Mouse (Mus musculus): ENCODE results near the gene Tubal3. TPM values are rescaled to one million over a fixed set of nuclear protein-coding genes. Genes with fewer than 3 reads are reported as not detected.
A peak's percentile ranks its signal among the peaks of the same experiment; 100 is the strongest.

Gene Tubal3
- 31.1 and 36.0 TPM in 2 replicates for polyA plus RNA-seq (2015; fragmentation: Nextera tagmentation; extraction: Ambion mirVana)

DNA sequence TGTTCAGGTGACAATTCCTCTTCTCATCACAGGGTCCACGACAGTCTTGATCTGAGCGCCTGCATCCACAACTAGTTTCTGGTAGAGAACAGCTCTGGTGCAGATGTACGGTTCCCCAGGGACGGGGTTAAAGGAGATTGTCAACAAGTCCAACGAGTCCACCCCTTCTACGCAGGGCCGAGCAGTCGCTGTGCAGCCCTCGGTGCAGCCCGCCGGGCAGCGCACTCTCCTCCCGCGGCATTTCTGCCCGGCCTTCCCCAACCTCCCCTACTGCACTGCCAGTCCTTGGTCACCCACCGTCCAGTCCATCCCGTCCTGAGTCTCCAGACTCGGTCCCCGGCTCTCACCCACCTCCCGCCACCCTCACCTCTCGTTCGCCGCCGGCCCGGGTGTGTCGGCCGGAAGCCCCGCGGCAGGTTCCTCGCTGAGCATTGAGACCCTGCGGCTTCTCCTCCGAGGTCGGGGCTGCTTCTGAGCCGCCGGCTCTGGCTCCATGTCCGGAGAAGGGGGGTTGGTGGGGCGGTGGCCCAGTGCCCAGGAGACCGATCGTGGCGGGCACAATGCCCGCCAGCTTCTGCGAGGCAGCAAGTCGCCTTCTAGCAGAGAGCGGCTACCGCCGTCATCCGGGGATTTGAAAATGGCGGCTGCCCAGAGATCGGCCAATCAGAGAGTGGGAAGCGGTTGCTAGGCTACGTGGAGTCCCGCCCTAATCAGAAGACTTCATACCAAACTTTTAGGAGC lies at the start of gene Tubal3, which contains the start of gene Net1:
Gene Tubal3, plus strand, starts transcription at position 704 of the 741 bp plus-strand sequence.
Gene Net1, minus strand, starts transcription at position 650 of the 741 bp plus-strand sequence.
- H3K27me3 ChIP-seq (replicated peaks) = no peaks in the 10 kb centered on the region
- peak within 1 kb of the TSS; percentile 86 for H3K9ac ChIP-seq
- under 1% methylated on average over 52 of the region's 52 CpGs for WGBS
- peak; percentile 99 for ATAC-seq
- H3K27ac ChIP-seq = no peak within 1 kb of the TSS
- peaks cover 5% of the 10 kb centered on the region; the same call in 1 of the 2 replicates for H3K4me1 ChIP-seq (replicated peaks)
- H3K4me3 ChIP-seq (replicated peaks) = peak within 1 kb of the TSS; percentile 89
- H3K4me2 ChIP-seq (replicated peaks) = peak within 1 kb of the TSS; percentile 61
- no peaks in the 10 kb centered on the region for H3K9me3 ChIP-seq
- H3K36me3 ChIP-seq = no peaks in the 10 kb centered on the region; the same call in 1 of the 2 replicates

DNA sequence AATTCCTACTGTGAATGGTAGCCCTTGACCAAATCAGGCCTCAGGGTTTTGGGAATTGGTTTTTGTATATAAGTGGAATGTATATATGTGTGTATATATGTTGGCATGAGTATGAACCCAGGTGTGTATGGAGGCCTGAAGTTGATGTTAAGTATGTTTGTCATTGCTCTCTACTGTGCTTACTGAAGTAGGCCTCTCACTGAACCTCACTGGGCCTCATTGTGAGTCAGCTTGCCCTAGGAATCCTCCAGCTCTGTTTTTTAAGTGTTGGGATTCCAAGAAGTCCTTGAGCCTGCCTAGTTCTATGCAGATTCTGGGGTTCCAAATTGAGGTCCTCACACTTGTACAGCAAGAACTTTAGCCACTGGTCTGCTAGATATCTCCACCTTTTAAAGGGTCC lies 48.2 kb upstream of the Tubal3 start:
- Histone ChIP-seq H3K27me3 (replicated peaks) (no peaks in the 10 kb centered on the region), H3K9ac (no peak overlapping the region), H3K9me3 (no peaks in the 10 kb centered on the region), H3K4me3 (replicated peaks) (no peak overlapping the region), H3K27ac (no peak overlapping the region), H3K36me3 (no peaks in the 10 kb centered on the region), H3K4me2 (replicated peaks) (no peak overlapping the region), H3K4me1 (replicated peaks) (peaks cover 6% of the 10 kb centered on the region)
- ATAC-seq = no peak

DNA sequence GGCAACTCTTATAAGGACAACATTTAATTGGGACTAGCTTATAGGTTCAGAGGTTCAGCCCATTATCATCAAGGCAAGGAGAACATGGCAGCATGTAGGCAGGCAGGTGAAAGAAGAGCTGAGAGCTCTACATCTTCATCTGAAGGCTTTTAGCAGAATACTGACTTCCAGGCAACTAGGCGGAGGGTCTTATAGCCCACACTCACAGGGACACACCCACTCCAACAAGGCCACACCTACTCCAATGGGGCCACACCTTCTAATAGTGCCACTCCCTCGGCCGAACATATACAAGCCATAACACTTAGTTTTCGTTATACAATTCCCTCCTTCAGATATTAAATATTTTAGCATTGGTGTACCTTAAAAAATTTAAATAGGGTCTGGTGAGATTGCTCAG lies 45.2 kb upstream of the Tubal3 start:
- Histone ChIP-seq H3K4me3 (replicated peaks) (no peak overlapping the region), H3K4me2 (replicated peaks) (no peak overlapping the region), H3K9ac (no peak overlapping the region), H3K27me3 (replicated peaks) (no peaks in the 10 kb centered on the region), H3K9me3 (no peaks in the 10 kb centered on the region), H3K27ac (no peak overlapping the region), H3K4me1 (replicated peaks) (peaks cover 11% of the 10 kb centered on the region; the same call in 1 of the 2 replicates), H3K36me3 (no peaks in the 10 kb centered on the region)
- 91% methylated on average over 4 of the region's 4 CpGs for WGBS
- no peak for ATAC-seq

DNA sequence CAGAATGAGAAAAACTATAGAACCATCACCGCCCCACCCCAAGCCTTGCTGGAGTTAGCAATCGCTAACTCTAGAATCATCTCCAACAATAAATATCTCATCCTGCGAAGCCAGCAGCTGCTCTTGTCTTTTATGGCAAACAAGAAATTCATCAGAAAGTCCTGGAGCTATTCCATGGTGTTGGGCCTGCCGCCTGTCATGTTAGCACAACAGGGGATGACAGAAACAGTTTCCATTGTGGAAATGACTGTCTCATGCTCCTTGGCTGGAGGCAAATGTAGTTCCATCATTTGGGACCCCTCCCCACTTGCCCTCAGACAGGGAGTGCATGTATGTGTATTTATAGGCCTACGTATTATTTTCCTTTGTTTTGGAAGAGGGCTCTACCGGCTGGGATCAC lies 41.6 kb upstream of the Tubal3 start:
- no peak for ATAC-seq
- 0 out of 2 replicates have a peak overlapping the region, but pooled peaks have one; percentile 6 for H3K27ac ChIP-seq

DNA sequence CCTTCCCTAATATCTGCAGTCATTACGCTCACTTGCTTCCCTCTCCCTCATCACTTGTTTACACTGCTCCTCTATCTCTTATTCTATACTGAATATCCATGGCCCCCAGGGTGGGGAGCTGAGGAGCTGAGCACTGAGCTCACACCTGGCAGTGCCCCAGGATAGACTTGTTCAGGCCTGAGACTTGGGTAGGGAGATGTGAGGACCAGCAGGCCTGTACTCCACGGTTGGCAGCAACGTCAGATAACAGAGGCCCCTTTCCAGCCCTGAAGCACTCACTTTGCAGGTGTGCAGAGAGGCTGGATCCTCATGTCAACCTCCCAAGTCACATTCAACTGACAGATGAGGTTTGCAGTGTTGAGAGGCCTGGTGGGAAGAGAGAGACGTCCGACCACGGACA lies 40.9 kb upstream of the Tubal3 start:
- 0 out of 2 replicates have a peak overlapping the region, but pooled peaks have one; percentile 6 for H3K27ac ChIP-seq
- 56% methylated on average over 6 of the region's 6 CpGs for WGBS
- no peaks in the 10 kb centered on the region for H3K9me3 ChIP-seq
- H3K27me3 ChIP-seq (replicated peaks) = no peaks in the 10 kb centered on the region
- no peak overlapping the region for H3K9ac ChIP-seq
- H3K36me3 ChIP-seq = 0 out of 2 replicates have a peak, but pooled peaks cover 6% of the 10 kb centered on the region
- peaks cover 11% of the 10 kb centered on the region; the same call in 1 of the 2 replicates for H3K4me1 ChIP-seq (replicated peaks)
- no peak overlapping the region for H3K4me3 ChIP-seq (replicated peaks)
- no peak overlapping the region for H3K4me2 ChIP-seq (replicated peaks)
- ATAC-seq = no peak

More for the DNA sequence above, 41.6 kb upstream of the Tubal3 start:
- Histone ChIP-seq H3K36me3 (0 out of 2 replicates have a peak, but pooled peaks cover 3% of the 10 kb centered on the region), H3K9ac (no peak overlapping the region), H3K4me3 (replicated peaks) (no peak overlapping the region), H3K4me2 (replicated peaks) (no peak overlapping the region), H3K9me3 (no peaks in the 10 kb centered on the region), H3K4me1 (replicated peaks) (peaks cover 11% of the 10 kb centered on the region; the same call in 1 of the 2 replicates), H3K27me3 (replicated peaks) (no peaks in the 10 kb centered on the region)
- 60% methylated on average over 6 of the region's 6 CpGs for WGBS

DNA sequence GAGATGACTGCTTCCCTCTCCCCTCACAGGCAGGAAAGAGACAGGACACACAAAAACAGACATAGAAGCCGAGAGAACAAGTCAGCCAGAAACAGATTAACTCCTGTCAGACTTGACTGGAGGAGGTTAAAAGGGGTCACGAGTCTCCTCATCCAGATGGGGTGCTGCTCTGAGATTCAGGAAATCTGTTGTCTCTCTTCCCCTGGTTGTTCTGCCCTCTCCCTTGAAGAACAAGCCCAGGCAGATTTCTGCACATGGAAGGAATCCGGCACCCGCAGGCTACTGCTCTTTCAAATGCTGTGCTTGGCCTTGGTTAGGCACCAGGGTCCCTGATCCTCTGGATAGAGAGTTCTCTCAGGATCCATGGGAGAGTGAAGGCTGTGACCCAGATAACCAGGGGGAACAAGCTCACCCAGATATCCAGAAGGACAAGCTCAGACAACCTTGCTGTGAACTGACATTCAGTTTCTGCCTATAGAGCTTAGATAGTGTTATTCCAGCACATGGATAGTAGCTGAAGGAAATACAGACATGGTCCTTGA lies 40.3 kb upstream of the Tubal3 start:
- Histone ChIP-seq H3K4me3 (replicated peaks) (no peak overlapping the region), H3K27me3 (replicated peaks) (no peaks in the 10 kb centered on the region), H3K9ac (no peak overlapping the region), H3K4me2 (replicated peaks) (no peak overlapping the region), H3K27ac (no peak overlapping the region), H3K4me1 (replicated peaks) (peaks cover 11% of the 10 kb centered on the region; the same call in 1 of the 2 replicates), H3K9me3 (no peaks in the 10 kb centered on the region), H3K36me3 (0 out of 2 replicates have a peak, but pooled peaks cover 6% of the 10 kb centered on the region)
- WGBS = 51% methylated on average over 4 of the region's 4 CpGs
- ATAC-seq = no peak

DNA sequence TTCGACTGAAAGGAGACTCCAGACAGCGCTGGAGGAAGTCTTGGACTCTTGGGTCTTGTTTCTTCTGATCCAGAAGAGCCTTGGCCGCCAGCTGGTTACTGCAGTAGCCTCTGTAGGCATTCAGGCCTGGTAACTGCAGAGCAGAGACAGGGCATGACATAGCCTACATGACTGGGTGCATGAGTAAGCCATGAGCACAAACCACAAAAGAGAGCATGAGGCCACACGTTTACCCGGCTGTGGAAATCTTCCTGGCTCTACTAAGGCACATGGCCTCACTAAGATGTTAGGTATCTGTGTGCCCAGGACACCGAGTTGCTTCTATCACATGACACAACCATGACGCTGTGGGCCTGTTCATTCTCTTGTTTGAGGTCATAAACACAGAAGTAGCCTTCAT lies 31.4 kb upstream of the Tubal3 start:
- no peaks in the 10 kb centered on the region for H3K9me3 ChIP-seq
- no peak overlapping the region for H3K27ac ChIP-seq
- WGBS = 90% methylated on average over 7 of the region's 7 CpGs
- H3K4me2 ChIP-seq (replicated peaks) = no peak overlapping the region
- H3K4me3 ChIP-seq (replicated peaks) = no peak overlapping the region
- ATAC-seq = no peak
- peaks cover 23% of the 10 kb centered on the region for H3K36me3 ChIP-seq
- no peak overlapping the region for H3K9ac ChIP-seq
- no peaks in the 10 kb centered on the region for H3K27me3 ChIP-seq (replicated peaks)
- H3K4me1 ChIP-seq (replicated peaks) = no peaks in the 10 kb centered on the region

DNA sequence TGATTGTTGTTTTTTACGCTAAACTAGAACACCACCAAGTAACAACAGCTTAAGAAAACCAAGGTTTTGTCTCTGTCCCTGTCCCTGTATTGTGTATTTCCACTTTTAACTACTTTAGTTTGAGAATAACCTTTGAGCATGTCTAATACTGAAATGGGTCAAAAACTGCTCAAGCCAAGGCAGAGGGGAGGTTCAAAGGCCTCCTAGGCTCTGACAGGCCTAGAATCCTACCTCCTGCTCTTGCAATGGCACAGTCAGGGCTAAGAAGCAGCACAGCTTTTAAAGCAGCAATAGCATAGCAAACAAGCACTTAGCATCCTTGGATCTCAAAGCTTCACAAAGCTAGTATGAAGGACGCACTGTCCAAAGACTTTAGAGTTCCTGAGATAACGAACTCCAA lies 29.0 kb upstream of the Tubal3 start:
- Histone ChIP-seq H3K36me3 (peaks cover 22% of the 10 kb centered on the region), H3K27me3 (replicated peaks) (no peaks in the 10 kb centered on the region), H3K4me3 (replicated peaks) (no peak overlapping the region), H3K4me2 (replicated peaks) (peak overlapping the region; percentile 26; the same call in 1 of the 2 replicates), H3K9ac (no peak overlapping the region), H3K9me3 (no peaks in the 10 kb centered on the region), H3K27ac (no peak overlapping the region), H3K4me1 (replicated peaks) (no peaks in the 10 kb centered on the region)
- WGBS = 77% methylated on average over 3 of the region's 3 CpGs
- ATAC-seq = no peak

DNA sequence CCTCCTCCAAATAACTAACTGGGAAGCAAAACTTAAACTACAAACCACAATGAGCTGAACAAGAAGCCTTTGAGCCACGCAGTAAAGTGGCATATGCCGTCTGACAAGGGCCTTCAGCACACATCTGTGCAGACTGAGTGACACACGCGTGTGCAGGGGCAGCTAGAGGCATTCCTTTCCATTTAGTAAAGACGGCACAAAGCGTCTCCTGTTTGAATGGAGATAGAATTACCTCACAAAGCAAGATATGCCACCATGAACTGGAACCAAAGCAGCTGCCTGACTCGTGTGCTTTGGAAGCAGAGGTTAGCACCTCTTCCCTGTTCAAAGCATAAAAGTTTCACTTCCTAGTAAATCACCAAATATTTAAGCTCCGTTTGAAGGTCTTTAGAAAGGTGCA lies 28.0 kb upstream of the Tubal3 start:
- H3K9ac ChIP-seq = no peak overlapping the region
- ATAC-seq = no peak
- H3K36me3 ChIP-seq = peaks cover 21% of the 10 kb centered on the region
- H3K27ac ChIP-seq = 0 out of 2 replicates have a peak overlapping the region, but pooled peaks have one; percentile 40
- no peaks in the 10 kb centered on the region for H3K4me1 ChIP-seq (replicated peaks)
- no peaks in the 10 kb centered on the region for H3K27me3 ChIP-seq (replicated peaks)
- peak overlapping the region; percentile 48 for H3K4me2 ChIP-seq (replicated peaks)
- H3K4me3 ChIP-seq (replicated peaks) = peak overlapping the region; percentile 17; the same call in 1 of the 2 replicates
- WGBS = 43% methylated on average over 8 of the region's 8 CpGs
- H3K9me3 ChIP-seq = no peaks in the 10 kb centered on the region

DNA sequence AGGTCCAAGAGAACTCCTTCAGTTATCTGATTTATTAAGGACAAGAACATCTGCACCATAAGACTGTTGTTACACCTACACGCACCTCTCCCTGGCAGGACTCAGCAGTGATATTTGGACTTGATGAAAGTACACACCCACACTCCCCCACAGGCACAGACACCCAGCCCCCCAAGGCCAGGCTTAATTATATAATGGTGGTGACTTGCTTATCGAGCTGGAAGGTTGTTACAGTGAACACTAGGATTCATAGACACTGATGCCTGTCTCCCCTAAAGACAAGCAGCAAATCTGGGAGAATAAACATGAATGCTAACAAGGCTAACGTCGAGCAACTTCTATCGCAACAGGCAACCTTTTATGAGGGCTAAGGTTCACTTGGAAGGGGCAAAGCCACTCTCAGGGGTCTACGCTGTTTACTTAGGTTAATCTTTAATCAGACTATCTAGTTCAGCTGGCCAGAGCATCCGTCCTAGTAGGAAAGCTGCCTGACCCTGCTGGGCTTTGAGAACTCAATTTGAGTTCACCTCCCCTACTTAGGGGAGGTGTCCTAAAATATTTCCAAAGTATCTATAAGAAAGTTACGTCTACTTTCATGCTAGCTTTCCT lies 26.5 kb upstream of the Tubal3 start:
- peaks cover 18% of the 10 kb centered on the region; the same call in 1 of the 2 replicates for H3K36me3 ChIP-seq
- H3K27ac ChIP-seq = peak overlapping the region; percentile 69
- no peaks in the 10 kb centered on the region for H3K4me1 ChIP-seq (replicated peaks)
- peak overlapping the region; percentile 55 for H3K4me2 ChIP-seq (replicated peaks)
- peak overlapping the region; percentile 49 for H3K9ac ChIP-seq
- H3K4me3 ChIP-seq (replicated peaks) = peak overlapping the region; percentile 55
- H3K9me3 ChIP-seq = no peaks in the 10 kb centered on the region
- ATAC-seq = peak; percentile 72
- WGBS = 26% methylated on average over 8 of the region's 8 CpGs
- no peaks in the 10 kb centered on the region for H3K27me3 ChIP-seq (replicated peaks)

DNA sequence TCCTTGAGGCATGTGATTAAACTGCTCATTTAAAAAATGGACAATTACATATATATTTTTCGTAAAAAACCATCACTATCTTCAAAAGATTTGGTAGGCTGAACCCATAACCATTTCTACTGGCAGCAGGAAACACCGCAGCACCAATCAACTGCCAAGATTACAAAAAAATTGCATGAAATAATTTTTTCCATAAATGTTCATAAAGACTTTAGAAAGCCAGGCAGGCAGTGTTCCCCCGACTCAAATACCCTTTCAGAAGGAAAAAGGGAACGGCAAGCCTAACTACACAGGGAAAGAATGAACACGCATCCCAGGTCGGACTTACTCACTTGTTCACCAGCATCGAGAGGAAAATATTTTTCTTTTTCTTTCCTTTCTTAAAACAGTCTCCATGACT lies 25.5 kb upstream of the Tubal3 start:
- H3K27me3 ChIP-seq (replicated peaks) = no peaks in the 10 kb centered on the region
- H3K36me3 ChIP-seq = peaks cover 9% of the 10 kb centered on the region; the same call in 1 of the 2 replicates
- H3K27ac ChIP-seq = peak overlapping the region; percentile 69
- 7% methylated on average over 7 of the region's 7 CpGs for WGBS
- no peaks in the 10 kb centered on the region for H3K4me1 ChIP-seq (replicated peaks)
- no peak for ATAC-seq
- peak overlapping the region; percentile 49 for H3K9ac ChIP-seq
- peak overlapping the region; percentile 55 for H3K4me2 ChIP-seq (replicated peaks)
- peak overlapping the region; percentile 55 for H3K4me3 ChIP-seq (replicated peaks)
- no peaks in the 10 kb centered on the region for H3K9me3 ChIP-seq

DNA sequence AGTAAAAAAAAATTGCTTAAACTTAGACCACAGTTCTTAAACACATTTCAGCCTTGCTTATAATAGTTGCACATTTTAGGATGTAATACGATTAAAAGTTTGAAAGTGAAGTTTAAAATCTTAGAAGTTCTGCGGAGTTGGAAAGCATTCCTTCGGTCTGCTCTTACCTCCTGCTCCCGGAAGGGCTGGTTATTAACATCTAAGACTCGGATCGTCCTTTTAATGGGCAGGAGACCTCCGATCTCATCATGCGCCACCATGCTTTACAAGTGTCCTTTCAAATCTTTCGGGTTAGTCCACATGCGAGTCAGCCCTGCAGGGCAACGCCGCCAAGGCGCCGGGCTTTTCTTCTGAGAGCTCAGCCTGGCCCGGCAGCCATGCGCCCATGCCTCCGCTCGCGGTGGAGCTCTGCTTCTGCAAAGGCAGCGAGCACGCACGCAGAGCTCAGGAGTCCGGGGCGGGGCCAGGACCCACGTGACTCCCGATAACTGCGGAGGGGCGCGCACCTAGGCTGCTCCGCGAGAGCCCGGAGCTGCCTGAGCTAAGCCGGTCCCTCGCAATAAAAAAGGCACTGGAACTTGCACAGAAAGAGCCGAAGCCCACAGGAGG lies 24.8 kb upstream of the Tubal3 start:
- peaks cover 4% of the 10 kb centered on the region; the same call in 1 of the 2 replicates for H3K36me3 ChIP-seq
- H3K4me3 ChIP-seq (replicated peaks) = peak overlapping the region; percentile 55
- under 1% methylated on average over 35 of the region's 35 CpGs for WGBS
- no peaks in the 10 kb centered on the region for H3K9me3 ChIP-seq
- peak; percentile 96 for ATAC-seq
- no peaks in the 10 kb centered on the region for H3K4me1 ChIP-seq (replicated peaks)
- H3K4me2 ChIP-seq (replicated peaks) = peak overlapping the region; percentile 55
- peak overlapping the region; percentile 79 for H3K27ac ChIP-seq
- H3K27me3 ChIP-seq (replicated peaks) = no peaks in the 10 kb centered on the region
- peak overlapping the region; percentile 63 for H3K9ac ChIP-seq

Measured in intestine, embryonic 15.5 days (tissue).